Mouse (Mus musculus) hindbrain, embryonic 13.5 days (tissue): Measurements from ENCODE around the gene Sf3b6. TPM values are rescaled to one million over a fixed set of nuclear protein-coding genes. Genes with fewer than 3 reads are reported as not detected.

ENCODE experiments used
- ATAC-seq: fragments of 200-750 bp; cut with Nextera tagmentation; 2 replicates; pipeline ENCODE4 v1.8.0; 2017; ENCODE audit warnings: moderate TSS enrichment; ENCODE audit not compliant: low FRiP score
- H3K27ac ChIP-seq: fragments of 300-500 bp; sonication (generic); 2 replicates; pipeline ENCODE4 v1.5.1; 2015; ENCODE audit warnings: inconsistent platforms, mild to moderate bottlenecking, moderate library complexity
- H3K27me3 ChIP-seq: fragments of 300-500 bp; sonication (generic); 2 replicates; pipeline ENCODE4 v1.6.1; 2015; ENCODE audit warnings: mild to moderate bottlenecking, inconsistent platforms
- H3K36me3 ChIP-seq: fragments of 300-500 bp; sonication (generic); 2 replicates; pipeline ENCODE4 v1.6.1; 2015; ENCODE audit warnings: mild to moderate bottlenecking, inconsistent platforms
- H3K4me1 ChIP-seq: fragments of 300-500 bp; sonication (generic); replicated peaks from 2 replicates; pipeline ENCODE4 v1.6.1; 2015; ENCODE audit warnings: inconsistent platforms
- H3K4me2 ChIP-seq: fragments of 300-500 bp; sonication (generic); 2 replicates; pipeline ENCODE4 v1.6.1; 2015; ENCODE audit warnings: inconsistent platforms, mild to moderate bottlenecking, moderate library complexity
- H3K4me3 ChIP-seq: fragments of 300-500 bp; sonication (generic); 2 replicates; pipeline ENCODE4 v1.5.1; 2015; ENCODE audit warnings: mild to moderate bottlenecking, inconsistent platforms
- H3K9ac ChIP-seq: fragments of 300-500 bp; sonication (generic); 2 replicates; pipeline ENCODE4 v1.6.1; 2015; ENCODE audit warnings: mild to moderate bottlenecking, inconsistent platforms
- H3K9me3 ChIP-seq: fragments of 300-500 bp; sonication (generic); 2 replicates; pipeline ENCODE4 v1.6.1; 2016; ENCODE audit warnings: inconsistent platforms
- WGBS: fragments of 180-500 bp; shearing (Covaris S2); methylation state at CpG from one replicate; pipeline ENCODE4 v1.1.7; 2015; 5-methylcytosine and 5-hydroxymethylcytosine counted together
- polyA plus RNA-seq: library from polyadenylated mRNA; unstranded; fragments of >200 nt; fragmentation: Nextera tagmentation; extraction: Ambion mirVana; gene quantifications from 2 replicates; pipeline ENCODE4 v1.2.1, GENCODE M21; 2015

The Sf3b6 gene
- polyA plus RNA-seq, 1 experiment from 2014 or later, result 274 TPM

GRCm38 (mm10) chr12:4842890-4843597 is 25.7 kb downstream of the Sf3b6 start, which contains the start of gene Wdcp:
TSS of gene Wdcp (plus strand) at chr12:4843303.
- H3K36me3 ChIP-seq, result no peaks in the 10 kb centered on the region
- H3K9ac ChIP-seq, result peak within 1 kb of the TSS; percentile 70
- H3K4me2 ChIP-seq, result peak within 1 kb of the TSS; percentile 86
- H3K4me3 ChIP-seq, result peak within 1 kb of the TSS; percentile 59
- H3K27me3 ChIP-seq, result peaks cover 18% of the 10 kb centered on the region
- H3K9me3 ChIP-seq, result no peaks in the 10 kb centered on the region
- H3K27ac ChIP-seq, result peak within 1 kb of the TSS; percentile 19; the same call in 1 of the 2 replicates
- peaks cover 24% of the 10 kb centered on the region for H3K4me1 ChIP-seq
- under 1% methylated on average over 30 of the region's 30 CpGs for WGBS
- peak; percentile 90 for ATAC-seq

- ATAC-seq, result peak; percentile 31; the same call in 1 of the 2 replicates
- Histone ChIP-seq H3K27me3 (peaks cover 18% of the 10 kb centered on the region), H3K9ac (peak overlapping the region; percentile 70), H3K36me3 (no peaks in the 10 kb centered on the region), H3K4me1 (peaks cover 24% of the 10 kb centered on the region), H3K27ac (no peak overlapping the region), H3K4me3 (peak overlapping the region; percentile 59), H3K9me3 (no peaks in the 10 kb centered on the region), H3K4me2 (peak overlapping the region; percentile 72)
- WGBS, result under 1% methylated on average over 12 of the region's 12 CpGs
Observed at GRCm38 (mm10) chr12:4843741-4844140, 26.4 kb downstream of the Sf3b6 start.

GRCm38 (mm10) chr12:4856160-4856559 is 38.8 kb downstream of the Sf3b6 start:
- H3K36me3 ChIP-seq, result peaks cover 30% of the 10 kb centered on the region
- no peak overlapping the region for H3K27ac ChIP-seq
- WGBS, result over 99% methylated on average over 5 of the region's 5 CpGs
- no peak overlapping the region for H3K4me2 ChIP-seq
- H3K9me3 ChIP-seq, result no peaks in the 10 kb centered on the region
- peaks cover 5% of the 10 kb centered on the region for H3K4me1 ChIP-seq
- no peak overlapping the region for H3K9ac ChIP-seq
- no peak overlapping the region for H3K4me3 ChIP-seq
- ATAC-seq, result no peak
- no peaks in the 10 kb centered on the region for H3K27me3 ChIP-seq

- no peak for ATAC-seq
- Histone ChIP-seq H3K36me3 (peaks cover 23% of the 10 kb centered on the region), H3K9ac (no peak overlapping the region), H3K4me1 (peaks cover 5% of the 10 kb centered on the region), H3K27ac (no peak overlapping the region), H3K4me3 (no peak overlapping the region), H3K27me3 (no peaks in the 10 kb centered on the region), H3K4me2 (no peak overlapping the region), H3K9me3 (no peaks in the 10 kb centered on the region)
- WGBS, result 99% methylated on average over 2 of the region's 2 CpGs
Observed at GRCm38 (mm10) chr12:4856834-4857233, 39.5 kb downstream of the Sf3b6 start.

GRCm38 (mm10) chr12:4859241-4859914 is 42.0 kb downstream of the Sf3b6 start:
- no peak overlapping the region for H3K4me3 ChIP-seq
- peaks cover 14% of the 10 kb centered on the region for H3K4me1 ChIP-seq
- no peaks in the 10 kb centered on the region for H3K27me3 ChIP-seq
- peak overlapping the region; percentile 35; the same call in 1 of the 2 replicates for H3K9ac ChIP-seq
- H3K27ac ChIP-seq, result peak overlapping the region; percentile 78
- no peak overlapping the region for H3K4me2 ChIP-seq
- peak; percentile 75 for ATAC-seq
- no peaks in the 10 kb centered on the region for H3K9me3 ChIP-seq
- 35% methylated on average over 11 of the region's 11 CpGs for WGBS
- H3K36me3 ChIP-seq, result peaks cover 10% of the 10 kb centered on the region

GRCm38 (mm10) chr12:4862672-4863071 is 45.3 kb downstream of the Sf3b6 start:
- H3K9me3 ChIP-seq, result no peaks in the 10 kb centered on the region
- no peak for ATAC-seq
- H3K4me3 ChIP-seq, result no peak overlapping the region
- H3K4me2 ChIP-seq, result no peak overlapping the region
- H3K27me3 ChIP-seq, result no peaks in the 10 kb centered on the region
- H3K36me3 ChIP-seq, result no peaks in the 10 kb centered on the region; the same call in none of the 2 replicates
- H3K27ac ChIP-seq, result no peak overlapping the region
- H3K9ac ChIP-seq, result no peak overlapping the region
- H3K4me1 ChIP-seq, result peaks cover 17% of the 10 kb centered on the region
- WGBS, result 89% methylated on average over 4 of the region's 4 CpGs

- Histone ChIP-seq H3K4me1 (peaks cover 17% of the 10 kb centered on the region), H3K36me3 (no peaks in the 10 kb centered on the region), H3K27me3 (no peaks in the 10 kb centered on the region), H3K27ac (0 out of 2 replicates have a peak overlapping the region, but pooled peaks have one; percentile 8), H3K4me2 (no peak overlapping the region), H3K4me3 (no peak overlapping the region), H3K9me3 (no peaks in the 10 kb centered on the region), H3K9ac (0 out of 2 replicates have a peak overlapping the region, but pooled peaks have one; percentile 19)
- 83% methylated on average over 4 of the region's 4 CpGs for WGBS
- ATAC-seq, result no peak
Observed at GRCm38 (mm10) chr12:4863654-4864337, 46.5 kb downstream of the Sf3b6 start.

GRCm38 (mm10) chr12:4864338-4864690 is 47.0 kb downstream of the Sf3b6 start:
- 0 out of 2 replicates have a peak overlapping the region, but pooled peaks have one; percentile 8 for H3K27ac ChIP-seq
- WGBS, result 71% methylated on average over 4 of the region's 4 CpGs
- ATAC-seq, result 0 out of 2 replicates have a peak, but pooled peaks have one; percentile 21

GRCm38 (mm10) chr12:4868924-4869323 is 51.6 kb downstream of the Sf3b6 start:
- no peak for ATAC-seq
- H3K9ac ChIP-seq, result no peak overlapping the region
- H3K27ac ChIP-seq, result no peak overlapping the region
- H3K4me1 ChIP-seq, result peaks cover 13% of the 10 kb centered on the region
- no peak overlapping the region for H3K4me2 ChIP-seq
- WGBS, result 79% methylated on average over 8 of the region's 8 CpGs
- H3K27me3 ChIP-seq, result peaks cover 11% of the 10 kb centered on the region; the same call in 1 of the 2 replicates
- H3K9me3 ChIP-seq, result no peaks in the 10 kb centered on the region
- no peak overlapping the region for H3K4me3 ChIP-seq
- H3K36me3 ChIP-seq, result no peaks in the 10 kb centered on the region

More at GRCm38 (mm10) chr12:4864338-4864690, 47.0 kb downstream of the Sf3b6 start:
- Histone ChIP-seq H3K9me3 (no peaks in the 10 kb centered on the region), H3K4me3 (no peak overlapping the region), H3K9ac (peak overlapping the region; percentile 19; the same call in 1 of the 2 replicates), H3K36me3 (no peaks in the 10 kb centered on the region), H3K27me3 (no peaks in the 10 kb centered on the region), H3K4me1 (peaks cover 16% of the 10 kb centered on the region), H3K4me2 (no peak overlapping the region)

- Histone ChIP-seq H3K27me3 (peaks cover 11% of the 10 kb centered on the region; the same call in 1 of the 2 replicates), H3K4me3 (no peak overlapping the region), H3K9ac (no peak overlapping the region), H3K4me1 (peaks cover 12% of the 10 kb centered on the region), H3K4me2 (no peak overlapping the region), H3K9me3 (no peaks in the 10 kb centered on the region), H3K36me3 (no peaks in the 10 kb centered on the region), H3K27ac (no peak overlapping the region)
- no peak for ATAC-seq
- 94% methylated on average over 5 of the region's 5 CpGs for WGBS
Observed at GRCm38 (mm10) chr12:4871260-4871659, 53.9 kb downstream of the Sf3b6 start.

- no peak overlapping the region for H3K27ac ChIP-seq
- WGBS, result 62% methylated on average over 4 of the region's 4 CpGs
- H3K27me3 ChIP-seq, result peaks cover 11% of the 10 kb centered on the region; the same call in 1 of the 2 replicates
- H3K4me2 ChIP-seq, result no peak overlapping the region
- no peak overlapping the region for H3K9ac ChIP-seq
- H3K4me1 ChIP-seq, result peaks cover 12% of the 10 kb centered on the region
- H3K4me3 ChIP-seq, result no peak overlapping the region
- no peaks in the 10 kb centered on the region for H3K36me3 ChIP-seq
- ATAC-seq, result no peak
- H3K9me3 ChIP-seq, result no peaks in the 10 kb centered on the region
Observed at GRCm38 (mm10) chr12:4872273-4872672, 54.9 kb downstream of the Sf3b6 start.

GRCm38 (mm10) chr12:4872983-4873477 is 55.7 kb downstream of the Sf3b6 start:
- Histone ChIP-seq H3K27ac (no peak overlapping the region), H3K9ac (no peak overlapping the region), H3K4me3 (no peak overlapping the region), H3K36me3 (no peaks in the 10 kb centered on the region), H3K4me1 (peaks cover 12% of the 10 kb centered on the region), H3K27me3 (peaks cover 11% of the 10 kb centered on the region; the same call in 1 of the 2 replicates), H3K9me3 (no peaks in the 10 kb centered on the region), H3K4me2 (no peak overlapping the region; the same call in 1 of the 2 replicates)
- WGBS, result 86% methylated on average over 5 of the region's 5 CpGs
- no peak for ATAC-seq
